In genomic region chr5:134445895-134446294, GRCm38 (mm10) we compare ENCODE assay signal across 9 mouse cellular contexts. TPM values are rescaled to one million over a fixed set of nuclear protein-coding genes. Genes with fewer than 3 reads are reported as not detected.
DNase-seq lines count a peak whose midpoint lies in the region; ATAC-seq and TF ChIP-seq lines count a peak whose summit lies in the region.
"Had no signal": no experiment of that assay in that cellular context is flagged by ENCODE, and none has a peak within 500 bp of the region (broad histone marks: within the 10 kb centered on the region; RNA-seq: fewer than 3 reads in every experiment).

No protein-coding gene starts in this region.

- 7% methylated on average over 10 of the region's 10 CpGs for WGBS in kidney, embryonic 16.5 days
- 16% methylated on average over 10 of the region's 10 CpGs for WGBS in limb, embryonic 15.5 days

- no peak overlapping the region for H3K4me3 ChIP-seq in kidney, embryonic 16.5 days (ENCODE audit: low read length)
- no peak overlapping the region for H3K4me3 ChIP-seq in limb, embryonic 15.5 days

- peak overlapping the region; percentile 26; the same call in 1 of the 2 replicates for H3K4me2 ChIP-seq in kidney, embryonic 16.5 days (replicated peaks; ENCODE audit: low read depth, low read length)
- peak overlapping the region; percentile 14; the same call in 1 of the 2 replicates for H3K4me2 ChIP-seq in limb, embryonic 15.5 days

- H3K36me3 ChIP-seq in kidney, embryonic 16.5 days (ENCODE audit: insufficient read depth, low read length): peaks cover 16% of the 10 kb centered on the region; the same call in 1 of the 2 replicates
- H3K36me3 ChIP-seq in limb, embryonic 15.5 days: peaks cover 29% of the 10 kb centered on the region; the same call in 1 of the 2 replicates

- ATAC-seq in kidney, embryonic 16.5 days (ENCODE audit: low FRiP score, low TSS enrichment): peak; percentile 83
- ATAC-seq in Patski: peak; percentile 24
- peak; percentile 54; the same call in 1 of the 2 replicates for ATAC-seq in limb, embryonic 15.5 days (ENCODE audit: insufficient number of reproducible peaks, low FRiP score, low TSS enrichment, low read depth)

- H3K9ac ChIP-seq in kidney, embryonic 16.5 days (replicated peaks; ENCODE audit: low read length): peak overlapping the region; percentile 47
- no peak overlapping the region for H3K9ac ChIP-seq in limb, embryonic 15.5 days

- H3K27ac ChIP-seq in kidney, embryonic 16.5 days (ENCODE audit: low read length): peak overlapping the region; percentile 85
- H3K27ac ChIP-seq in limb, embryonic 15.5 days: peak overlapping the region; percentile 73

- DNase-seq in embryo, embryonic 10.5 days (ENCODE audit: low spot score): peak; percentile 33
- DNase-seq in embryo, embryonic 9.5 days (ENCODE audit: extremely low spot score): no peak
- DNase-seq in kidney, adult 8-10 months: no peak
- no peak for DNase-seq in Patski (ENCODE audit: low read depth, low spot score)
- DNase-seq in yolk sac, embryonic 10.5 days (ENCODE audit: low spot score): no peak
- DNase-seq in spleen, postnatal 4 days (ENCODE audit: low spot score in 2 of 2): no peak
- DNase-seq: B cell, adult 2 months had no signal

- H3K9me3 ChIP-seq in kidney, embryonic 16.5 days (ENCODE audit: low read length): 0 out of 2 replicates have a peak, but pooled peaks cover 2% of the 10 kb centered on the region
- no peaks in the 10 kb centered on the region for H3K9me3 ChIP-seq in limb, embryonic 15.5 days

- in situ Hi-C loops in Patski (cut with MboI; ENCODE audit: low pct_unique_long_range_greater_than_20kb): no loop called here

- CTCF ChIA-PET in Patski (lab: Charles Lee): no interaction called here

- POLR2A ChIA-PET in Patski (lab: Charles Lee): interaction anchor here (0.7 kb wide), 1 partner anchor 10 kb away, joined by 3 read pairs; no protein-coding TSS in a partner anchor

- peaks cover 25% of the 10 kb centered on the region for H3K4me1 ChIP-seq in kidney, embryonic 16.5 days (ENCODE audit: insufficient read depth, low read length)
- peaks cover 31% of the 10 kb centered on the region for H3K4me1 ChIP-seq in limb, embryonic 15.5 days

- no peak for TF ChIP-seq CTCF in Patski (IDR thresholded peaks at IDR 0.05)

- no peaks in the 10 kb centered on the region for H3K27me3 ChIP-seq in kidney, embryonic 16.5 days (ENCODE audit: insufficient read depth, low read length)
- no peaks in the 10 kb centered on the region for H3K27me3 ChIP-seq in Patski
- H3K27me3 ChIP-seq in limb, embryonic 15.5 days: no peaks in the 10 kb centered on the region

RNA-seq across cellular contexts. Expression of gene Gtf2ird1, which starts 10.6 kb away (rescaled TPM):
- polyA plus RNA-seq in kidney, embryonic 16.5 days (2015; fragmentation: Nextera tagmentation; extraction: Ambion mirVana): 73.8 and 76.9 TPM in 2 replicates
- polyA plus RNA-seq in Patski (2021): 169 TPM
- 93.5 and 102 TPM in 2 replicates for polyA plus RNA-seq in limb, embryonic 15.5 days (2015; fragmentation: Nextera tagmentation; extraction: Ambion mirVana)

Comparison
In these comparisons a context has a peak if more than half of its experiments do, and no peak if none do; other contexts are left out.
1. ATAC-seq: peak in every context shown above with its lines; median percentile 83 in kidney, embryonic 16.5 days; 54 in limb, embryonic 15.5 days; 24 in Patski.